Mouse (Mus musculus) neural tube, embryonic 15.5 days (tissue): ENCODE results near the gene Zfp873. TPM values are rescaled to one million over a fixed set of nuclear protein-coding genes. Genes with fewer than 3 reads are reported as not detected.
"Not testable (repeated sequence)": the region's sequence is repeated elsewhere in the genome, so short reads cannot be mapped to it uniquely, and the experiment has no call there.

Experiments used
- ATAC-seq: fragments of 200-750 bp; cut with Nextera tagmentation; 2 replicates; pipeline ENCODE4 v1.8.0; 2017; ENCODE audit warnings: mild to moderate bottlenecking, moderate TSS enrichment, moderate library complexity; ENCODE audit not compliant: low FRiP score
- H3K27ac ChIP-seq: fragments of 300-500 bp; sonication (generic); replicated peaks from 2 replicates; pipeline ENCODE4 v1.5.1; 2015; ENCODE audit warnings: mild to moderate bottlenecking, inconsistent platforms
- H3K27me3 ChIP-seq: fragments of 300-500 bp; sonication (generic); replicated peaks from 2 replicates; pipeline ENCODE4 v1.6.1; 2015; ENCODE audit warnings: inconsistent platforms
- H3K36me3 ChIP-seq: fragments of 300-500 bp; sonication (generic); 2 replicates; pipeline ENCODE4 v1.6.1; 2015; ENCODE audit warnings: inconsistent platforms
- H3K4me1 ChIP-seq: fragments of 300-500 bp; sonication (generic); 2 replicates; pipeline ENCODE4 v1.6.1; 2015; ENCODE audit warnings: inconsistent platforms
- H3K4me2 ChIP-seq: fragments of 300-500 bp; sonication (generic); 2 replicates; pipeline ENCODE4 v1.6.1; 2015; ENCODE audit warnings: inconsistent platforms, mild to moderate bottlenecking, moderate library complexity
- H3K4me3 ChIP-seq: fragments of 300-500 bp; sonication (generic); replicated peaks from 2 replicates; pipeline ENCODE4 v1.5.1; 2015; ENCODE audit warnings: mild to moderate bottlenecking, inconsistent platforms
- H3K9ac ChIP-seq: fragments of 300-500 bp; sonication (generic); replicated peaks from 2 replicates; pipeline ENCODE4 v1.6.1; 2015; ENCODE audit warnings: mild to moderate bottlenecking, inconsistent platforms
- H3K9me3 ChIP-seq: fragments of 300-500 bp; sonication (generic); replicated peaks from 2 replicates; pipeline ENCODE4 v1.6.1; 2016; ENCODE audit warnings: inconsistent platforms
- WGBS: fragments of 180-500 bp; shearing (Covaris S2); methylation state at CpG from one replicate; pipeline ENCODE4 v1.1.7; 2015; ENCODE audit warnings: mixed read lengths; 5-methylcytosine and 5-hydroxymethylcytosine counted together
- polyA plus RNA-seq: library from polyadenylated mRNA; unstranded; fragments of >200 nt; fragmentation: Nextera tagmentation; extraction: Ambion mirVana; gene quantifications from 2 replicates; pipeline ENCODE4 v1.2.1, GENCODE M21; 2015

Zfp873 gene
- polyA plus RNA-seq = 12.8 and 13.4 TPM in 2 replicates

GRCm38 (mm10) chr10:82047597-82048459 is at the start of gene Zfp873:
TSS of gene Zfp873 (plus strand) at chr10:82048123.
- Histone ChIP-seq H3K9me3 (peaks cover 30% of the 10 kb centered on the region), H3K27me3 (no peaks in the 10 kb centered on the region), H3K9ac (peak within 1 kb of the TSS; percentile 77), H3K4me3 (peak within 1 kb of the TSS; percentile 57), H3K4me1 (peaks cover 11% of the 10 kb centered on the region), H3K36me3 (peaks cover 21% of the 10 kb centered on the region), H3K4me2 (peak within 1 kb of the TSS; percentile 69), H3K27ac (peak within 1 kb of the TSS; percentile 95)
- 9% methylated on average over 35 of the region's 35 CpGs for WGBS
- ATAC-seq = peak; percentile 100

DNA sequence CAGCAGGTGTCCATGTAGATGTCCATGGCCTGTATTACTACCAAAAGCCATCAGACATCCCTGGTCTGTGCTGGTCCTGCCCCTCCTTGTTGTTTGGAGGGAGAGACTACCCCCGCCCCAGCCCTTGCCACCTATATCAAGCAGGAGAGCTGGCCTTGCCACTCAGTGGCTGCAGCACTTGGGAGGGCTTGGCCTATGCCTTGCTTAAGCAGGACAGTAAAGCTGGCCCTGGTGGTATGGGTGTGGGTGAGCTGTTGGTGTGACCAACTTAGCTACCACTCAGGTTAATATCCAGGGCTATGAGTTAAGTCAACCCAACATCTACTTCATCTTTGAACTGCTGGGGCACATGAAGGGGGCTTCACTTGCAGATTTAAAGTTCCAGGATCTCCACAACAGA is 44.7 kb upstream of the Zfp873 start:
- H3K36me3 ChIP-seq = peaks cover 29% of the 10 kb centered on the region
- H3K4me2 ChIP-seq, ATAC-seq, H3K4me3 ChIP-seq, H3K4me1 ChIP-seq, H3K27ac ChIP-seq, H3K27me3 ChIP-seq, H3K9ac ChIP-seq: not testable (repeated sequence)
- peaks cover 25% of the 10 kb centered on the region; the same call in 1 of the 2 replicates for H3K9me3 ChIP-seq
- WGBS = 96% methylated on average over 1 of the region's 1 CpGs

GRCm38 (mm10) chr10:82004822-82005221 is 43.1 kb upstream of the Zfp873 start:
- H3K27ac ChIP-seq, ATAC-seq, H3K9ac ChIP-seq, H3K27me3 ChIP-seq, H3K4me2 ChIP-seq, H3K4me3 ChIP-seq, H3K4me1 ChIP-seq: not testable (repeated sequence)
- Histone ChIP-seq H3K9me3 (peaks cover 33% of the 10 kb centered on the region; the same call in 1 of the 2 replicates), H3K36me3 (peaks cover 31% of the 10 kb centered on the region)
- WGBS = 53% methylated on average over 2 of the region's 2 CpGs

- ATAC-seq = no peak
- no peak overlapping the region for H3K9ac ChIP-seq
- H3K4me2 ChIP-seq = no peak overlapping the region
- no peaks in the 10 kb centered on the region for H3K9me3 ChIP-seq
- no peaks in the 10 kb centered on the region for H3K36me3 ChIP-seq
- peaks cover 2% of the 10 kb centered on the region for H3K4me1 ChIP-seq
- H3K27ac ChIP-seq = no peak overlapping the region
- H3K4me3 ChIP-seq = no peak overlapping the region
- H3K27me3 ChIP-seq = no peaks in the 10 kb centered on the region
- WGBS = 69% methylated on average over 2 of the region's 2 CpGs
These were observed 5.7 kb upstream of the Zfp873 start for GRCm38 (mm10) chr10:82042191-82042590.

GRCm38 (mm10) chr10:82046603-82047002 is 1.3 kb upstream of the Zfp873 start:
- Histone ChIP-seq H3K36me3 (peaks cover 9% of the 10 kb centered on the region), H3K27ac (no peak overlapping the region), H3K4me2 (no peak overlapping the region), H3K9ac (no peak overlapping the region), H3K9me3 (peaks cover 19% of the 10 kb centered on the region), H3K27me3 (no peaks in the 10 kb centered on the region), H3K4me3 (no peak overlapping the region), H3K4me1 (peaks cover 11% of the 10 kb centered on the region)
- ATAC-seq = no peak
- WGBS = 88% methylated on average over 3 of the region's 3 CpGs

- H3K27me3 ChIP-seq, ATAC-seq: not testable (repeated sequence)
- Histone ChIP-seq H3K36me3 (peaks cover 25% of the 10 kb centered on the region), H3K9ac (peak overlapping the region; percentile 77), H3K4me2 (peak overlapping the region; percentile 69), H3K4me1 (peaks cover 11% of the 10 kb centered on the region), H3K27ac (peak overlapping the region; percentile 95), H3K9me3 (peaks cover 34% of the 10 kb centered on the region), H3K4me3 (peak overlapping the region; percentile 57)
- 24% methylated on average over 10 of the region's 10 CpGs for WGBS
These were observed 509 bp downstream of the Zfp873 start for GRCm38 (mm10) chr10:82048460-82048804.

- Histone ChIP-seq H3K4me2 (peak within 1 kb of the TSS; percentile 52), H3K27ac (peak within 1 kb of the TSS; percentile 93), H3K4me3 (peak within 1 kb of the TSS; percentile 52), H3K9ac (peak within 1 kb of the TSS; percentile 54)
- not testable (repeated sequence) for H3K36me3 ChIP-seq, H3K4me1 ChIP-seq, H3K9me3 ChIP-seq, H3K27me3 ChIP-seq
- ATAC-seq = peak; percentile 98
- 20% methylated on average over 42 of the region's 42 CpGs for WGBS
These were observed 35.1 kb downstream of the Zfp873 start, which contains the start of gene BC024063 for GRCm38 (mm10) chr10:82082728-82083621. TSS of gene BC024063 (plus strand) at chr10:82083353.

DNA sequence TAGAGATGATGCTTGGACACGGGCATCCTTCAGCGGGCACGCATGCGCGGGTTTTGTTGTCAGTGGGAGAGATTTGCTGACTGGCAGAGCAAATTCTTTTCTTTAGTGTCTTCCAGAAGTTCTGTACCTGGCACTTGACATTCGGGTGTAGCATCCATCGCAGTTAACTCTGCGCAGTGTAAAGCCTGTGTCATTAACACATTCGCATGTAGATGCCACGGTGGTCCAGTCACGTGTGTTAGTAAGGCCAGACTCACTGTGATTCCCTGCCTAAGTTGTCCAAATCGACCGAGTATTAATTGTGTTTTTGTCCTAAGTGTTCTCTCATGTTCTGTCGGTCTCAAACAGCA is 35.7 kb downstream of the Zfp873 start:
- H3K4me3 ChIP-seq = peak overlapping the region; percentile 52
- H3K9me3 ChIP-seq, H3K4me1 ChIP-seq, H3K27me3 ChIP-seq, H3K36me3 ChIP-seq: not testable (repeated sequence)
- 21% methylated on average over 14 of the region's 14 CpGs for WGBS
- H3K4me2 ChIP-seq = peak overlapping the region; percentile 52
- H3K9ac ChIP-seq = peak overlapping the region; percentile 54
- peak overlapping the region; percentile 93 for H3K27ac ChIP-seq
- peak; percentile 58 for ATAC-seq

Other genes starting within 250 kb of the Zfp873 start
- 3.8 and 4.1 TPM in 2 replicates for gene Gm4767, start 235.9 kb upstream of the Zfp873 start, polyA plus RNA-seq
- 9.7 and 10.3 TPM in 2 replicates for gene Gm32687, start 184.2 kb upstream of the Zfp873 start, polyA plus RNA-seq
- 5.1 and 6.3 TPM in 2 replicates for gene Zfp781, start 117.6 kb upstream of the Zfp873 start, polyA plus RNA-seq
- gene BC024063, start 35.2 kb downstream of the Zfp873 start, polyA plus RNA-seq = 5.7 and 6.0 TPM in 2 replicates
- 9.8 and 10.9 TPM in 2 replicates for gene AU041133, start 79.9 kb downstream of the Zfp873 start, polyA plus RNA-seq
- gene Zfp938, start 193.2 kb downstream of the Zfp873 start, polyA plus RNA-seq = 29.1 and 32.5 TPM in 2 replicates